Mouse (Mus musculus): ENCODE results near the gene Exoc8.

DNA sequence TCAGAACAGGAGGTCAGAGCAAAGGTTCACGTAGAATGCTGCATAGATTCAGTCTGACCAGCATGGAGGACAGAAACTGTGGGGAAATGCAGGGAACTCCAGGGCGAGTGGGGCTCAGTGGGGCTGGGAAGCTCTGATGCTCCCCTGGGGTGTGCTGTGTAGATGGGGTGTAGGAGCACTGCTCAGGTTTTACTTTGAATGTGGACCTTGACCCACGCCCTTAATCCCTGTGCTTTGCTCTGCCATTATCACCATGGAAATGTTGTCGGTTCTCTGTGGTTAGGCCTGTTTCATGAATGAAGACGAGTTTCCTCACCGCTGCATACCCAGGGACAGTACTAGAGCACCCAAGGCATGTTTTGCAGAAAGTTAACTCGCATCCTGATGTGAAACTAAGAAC, 26.0 kb downstream of the Exoc8 start:
- TF ChIP-seq CTCF (IDR thresholded peaks at IDR 0.05; ENCODE audit: low read depth, low read length) (no peak), EP300 (IDR thresholded peaks at IDR 0.05; ENCODE audit: insufficient read depth, low read depth, low read length) (no peak)

Measured in ES-Bruce4 (cell line).